Mouse (Mus musculus): ENCODE results near the gene Cfap61. TPM values are rescaled to one million over a fixed set of nuclear protein-coding genes. Genes with fewer than 3 reads are reported as not detected.

The Cfap61 gene
- polyA plus RNA-seq, 1 experiment: not detected

- peaks cover 64% of the 10 kb centered on the region for H3K36me3 ChIP-seq (ENCODE audit: control insufficient read depth, insufficient read depth, low read length)
These were observed 13.5 kb upstream of the Cfap61 start for GRCm38 (mm10) chr2:145920941-145921650.

GRCm38 (mm10) chr2:145936975-145937374, 2.4 kb downstream of the Cfap61 start:
- 70% methylated on average over 8 of the region's 8 CpGs for WGBS
- H3K4me3 ChIP-seq (ENCODE audit: low read depth, low read length): no peak overlapping the region
- peaks cover 3% of the 10 kb centered on the region; the same call in 1 of the 2 replicates for H3K4me1 ChIP-seq (ENCODE audit: control insufficient read depth, insufficient read depth, insufficient read length, low read length)
- TF ChIP-seq CTCF (IDR thresholded peaks at IDR 0.05; ENCODE audit: extremely low read depth, insufficient read length, insufficient replicate concordance, low read depth, low read length) (no peak), POLR2A (IDR thresholded peaks at IDR 0.05; ENCODE audit: low read depth, low read length) (no peak)
- H3K36me3 ChIP-seq (ENCODE audit: control insufficient read depth, insufficient read depth, low read length): no peaks in the 10 kb centered on the region; the same call in 1 of the 2 replicates
- no peaks in the 10 kb centered on the region; the same call in 1 of the 2 replicates for H3K27me3 ChIP-seq (ENCODE audit: control insufficient read depth, insufficient read depth, low read length)
- H3K27ac ChIP-seq (ENCODE audit: insufficient read depth, low read depth, low read length): no peak overlapping the region

More at GRCm38 (mm10) chr2:145920941-145921650, 13.5 kb upstream of the Cfap61 start:
- Histone ChIP-seq H3K4me1 (ENCODE audit: control insufficient read depth, insufficient read depth, insufficient read length, low read length) (no peaks in the 10 kb centered on the region), H3K4me3 (ENCODE audit: low read depth, low read length) (no peak overlapping the region), H3K27ac (ENCODE audit: insufficient read depth, low read depth, low read length) (no peak overlapping the region), H3K27me3 (ENCODE audit: control insufficient read depth, insufficient read depth, low read length) (no peaks in the 10 kb centered on the region)
- TF ChIP-seq CTCF (IDR thresholded peaks at IDR 0.05; ENCODE audit: extremely low read depth, insufficient read length, insufficient replicate concordance, low read depth, low read length) (no peak), POLR2A (IDR thresholded peaks at IDR 0.05; ENCODE audit: low read depth, low read length) (no peak)
- WGBS: 77% methylated on average over 8 of the region's 8 CpGs

GRCm38 (mm10) chr2:145941403-145941802, 6.8 kb downstream of the Cfap61 start:
- Histone ChIP-seq H3K36me3 (ENCODE audit: control insufficient read depth, insufficient read depth, low read length) (no peaks in the 10 kb centered on the region), H3K27me3 (ENCODE audit: control insufficient read depth, insufficient read depth, low read length) (no peaks in the 10 kb centered on the region), H3K27ac (ENCODE audit: insufficient read depth, low read depth, low read length) (no peak overlapping the region), H3K4me3 (ENCODE audit: low read depth, low read length) (no peak overlapping the region), H3K4me1 (ENCODE audit: control insufficient read depth, insufficient read depth, insufficient read length, low read length) (no peaks in the 10 kb centered on the region)
- WGBS: 46% methylated on average over 3 of the region's 3 CpGs
- TF ChIP-seq CTCF (IDR thresholded peaks at IDR 0.05; ENCODE audit: extremely low read depth, insufficient read length, insufficient replicate concordance, low read depth, low read length) (no peak), POLR2A (IDR thresholded peaks at IDR 0.05; ENCODE audit: low read depth, low read length) (no peak)

DNA sequence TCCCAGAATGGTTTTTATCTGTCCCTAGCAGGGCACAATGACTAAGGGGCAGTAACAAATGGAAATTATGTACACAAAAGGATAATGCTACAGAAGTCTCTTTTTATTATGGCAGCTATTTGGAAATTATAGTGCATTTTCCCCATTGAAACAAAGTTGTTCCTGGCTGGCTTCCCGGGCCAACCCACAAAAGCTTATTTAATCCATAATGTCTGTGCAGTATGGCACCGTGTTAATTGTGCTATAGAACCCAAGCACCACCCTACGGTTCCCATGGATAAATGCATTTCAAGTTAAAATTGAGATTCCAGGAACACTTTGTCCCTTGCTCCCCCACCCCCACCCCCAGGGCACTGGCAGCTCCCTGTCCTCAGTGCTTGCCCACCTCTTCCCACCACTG, 9.7 kb downstream of the Cfap61 start:
- Histone ChIP-seq H3K4me3 (ENCODE audit: low read depth, low read length) (no peak overlapping the region), H3K36me3 (ENCODE audit: control insufficient read depth, insufficient read depth, low read length) (no peaks in the 10 kb centered on the region), H3K27me3 (ENCODE audit: control insufficient read depth, insufficient read depth, low read length) (no peaks in the 10 kb centered on the region), H3K4me1 (ENCODE audit: control insufficient read depth, insufficient read depth, insufficient read length, low read length) (no peaks in the 10 kb centered on the region), H3K27ac (ENCODE audit: insufficient read depth, low read depth, low read length) (no peak overlapping the region)
- TF ChIP-seq POLR2A (IDR thresholded peaks at IDR 0.05; ENCODE audit: low read depth, low read length): no peak
- no peak for TF ChIP-seq CTCF (IDR thresholded peaks at IDR 0.05; ENCODE audit: extremely low read depth, insufficient read length, insufficient replicate concordance, low read depth, low read length)
- WGBS: 84% methylated on average over 3 of the region's 3 CpGs

GRCm38 (mm10) chr2:145948402-145948954, 13.9 kb downstream of the Cfap61 start:
- 70% methylated on average over 7 of the region's 7 CpGs for WGBS

DNA sequence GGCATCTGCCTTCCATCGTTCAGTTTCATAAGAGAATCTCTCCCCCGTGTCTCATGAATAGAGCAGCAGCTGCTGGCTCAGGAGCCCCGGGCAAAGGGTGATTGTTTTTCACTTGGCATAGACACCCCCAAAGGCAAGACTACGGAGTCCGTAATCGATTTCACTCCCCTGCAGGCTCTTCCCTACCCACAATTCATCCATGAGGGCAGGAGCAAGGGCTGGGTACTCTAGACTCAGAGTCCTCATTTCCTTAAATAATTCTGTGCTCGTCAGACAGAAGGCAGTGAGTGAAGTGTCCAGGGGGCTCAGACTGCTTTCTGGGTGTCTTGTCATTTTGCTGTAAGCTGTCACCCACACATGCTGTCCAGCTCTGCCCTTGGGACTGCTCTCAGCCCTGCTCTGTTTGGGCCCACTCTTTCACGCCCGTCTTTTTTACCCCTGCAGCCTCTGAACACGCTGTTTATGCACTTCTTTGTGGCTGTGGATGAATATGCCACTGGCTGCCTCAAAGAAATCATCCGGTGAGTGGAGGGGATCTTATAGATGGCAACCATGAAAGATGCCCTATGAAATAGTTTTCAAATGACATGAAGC, 15.0 kb downstream of the Cfap61 start:
- TF ChIP-seq POLR2A (IDR thresholded peaks at IDR 0.05; ENCODE audit: low read depth, low read length): no peak
- TF ChIP-seq CTCF (IDR thresholded peaks at IDR 0.05; ENCODE audit: extremely low read depth, insufficient read length, insufficient replicate concordance, low read depth, low read length): no peak
- Histone ChIP-seq H3K4me1 (ENCODE audit: control insufficient read depth, insufficient read depth, insufficient read length, low read length) (no peaks in the 10 kb centered on the region), H3K27me3 (ENCODE audit: control insufficient read depth, insufficient read depth, low read length) (no peaks in the 10 kb centered on the region), H3K27ac (ENCODE audit: insufficient read depth, low read depth, low read length) (no peak overlapping the region), H3K36me3 (ENCODE audit: control insufficient read depth, insufficient read depth, low read length) (no peaks in the 10 kb centered on the region), H3K4me3 (ENCODE audit: low read depth, low read length) (no peak overlapping the region)
- WGBS: 62% methylated on average over 11 of the region's 11 CpGs

More at GRCm38 (mm10) chr2:145948402-145948954, 13.9 kb downstream of the Cfap61 start:
- Histone ChIP-seq H3K4me3 (ENCODE audit: low read depth, low read length) (no peak overlapping the region), H3K27me3 (ENCODE audit: control insufficient read depth, insufficient read depth, low read length) (no peaks in the 10 kb centered on the region), H3K4me1 (ENCODE audit: control insufficient read depth, insufficient read depth, insufficient read length, low read length) (no peaks in the 10 kb centered on the region), H3K36me3 (ENCODE audit: control insufficient read depth, insufficient read depth, low read length) (no peaks in the 10 kb centered on the region), H3K27ac (ENCODE audit: insufficient read depth, low read depth, low read length) (no peak overlapping the region)
- TF ChIP-seq POLR2A (IDR thresholded peaks at IDR 0.05; ENCODE audit: low read depth, low read length) (no peak), CTCF (IDR thresholded peaks at IDR 0.05; ENCODE audit: extremely low read depth, insufficient read length, insufficient replicate concordance, low read depth, low read length) (no peak)

DNA sequence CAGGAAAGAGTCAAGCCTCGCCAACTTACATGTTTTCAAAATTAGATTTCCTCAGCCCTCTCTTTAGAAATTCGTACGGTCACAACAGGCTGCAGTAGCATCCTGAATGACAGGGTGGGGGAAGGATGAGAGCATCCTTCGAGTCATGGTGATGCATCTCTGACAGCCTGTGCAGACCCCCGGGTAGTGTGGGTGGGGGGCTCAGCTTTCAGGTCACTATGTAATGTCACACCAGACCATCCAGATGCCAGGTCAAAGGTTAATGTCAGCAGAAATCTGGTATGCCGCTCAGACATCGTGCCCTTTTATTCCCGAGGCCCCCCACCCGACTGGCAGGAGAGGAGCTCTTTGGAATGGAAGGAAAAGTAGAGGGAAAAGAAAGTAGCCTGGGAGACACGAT, 15.7 kb downstream of the Cfap61 start:
- 44% methylated on average over 10 of the region's 10 CpGs for WGBS
- TF ChIP-seq CTCF (IDR thresholded peaks at IDR 0.05; ENCODE audit: extremely low read depth, insufficient read length, insufficient replicate concordance, low read depth, low read length): no peak
- TF ChIP-seq POLR2A (IDR thresholded peaks at IDR 0.05; ENCODE audit: low read depth, low read length): no peak
- Histone ChIP-seq H3K4me1 (ENCODE audit: control insufficient read depth, insufficient read depth, insufficient read length, low read length) (no peaks in the 10 kb centered on the region), H3K27ac (ENCODE audit: insufficient read depth, low read depth, low read length) (no peak overlapping the region), H3K27me3 (ENCODE audit: control insufficient read depth, insufficient read depth, low read length) (no peaks in the 10 kb centered on the region), H3K36me3 (ENCODE audit: control insufficient read depth, insufficient read depth, low read length) (no peaks in the 10 kb centered on the region), H3K4me3 (ENCODE audit: low read depth, low read length) (no peak overlapping the region)
